Mouse (Mus musculus) thymus, postnatal 14 days (tissue): ENCODE data around the gene Rpl15.
"Not testable (repeated sequence)": the region's sequence is repeated elsewhere in the genome, so short reads cannot be mapped to it uniquely, and the experiment has no call there.

Experiments
- DNase-seq: peaks from one replicate; pipeline ENCODE4 v3.0.0; 2021

Gene Rpl15

GRCm38 (mm10) chr14:18240132-18240531 is 31.1 kb downstream of the Rpl15 start:
- no peak for DNase-seq

- DNase-seq: peak; percentile 98
Measured at GRCm38 (mm10) chr14:18238750-18239731, 32.1 kb downstream of the Rpl15 start, which contains the start of gene Nr1d2. Gene Nr1d2 (minus strand): TSS chr14:18239127.

- DNase-seq: peak; percentile 98
Measured at GRCm38 (mm10) chr14:18238131-18238749, 33.0 kb downstream of the Rpl15 start.

GRCm38 (mm10) chr14:18237381-18237780 is 33.8 kb downstream of the Rpl15 start:
- no peak for DNase-seq

- not testable (repeated sequence) for DNase-seq
Measured at GRCm38 (mm10) chr14:18236496-18237235, 34.5 kb downstream of the Rpl15 start.

- DNase-seq: no peak
Measured at GRCm38 (mm10) chr14:18233981-18234960, 36.9 kb downstream of the Rpl15 start.

GRCm38 (mm10) chr14:18233076-18233475 is 38.1 kb downstream of the Rpl15 start:
- DNase-seq: no peak

- not testable (repeated sequence) for DNase-seq
Measured at GRCm38 (mm10) chr14:18231866-18232265, 39.3 kb downstream of the Rpl15 start.

- not testable (repeated sequence) for DNase-seq
Measured at GRCm38 (mm10) chr14:18229751-18230150, 41.4 kb downstream of the Rpl15 start.

GRCm38 (mm10) chr14:18226181-18226580 is 45.0 kb downstream of the Rpl15 start:
- not testable (repeated sequence) for DNase-seq

- not testable (repeated sequence) for DNase-seq
Measured at GRCm38 (mm10) chr14:18225431-18225830, 45.8 kb downstream of the Rpl15 start.

GRCm38 (mm10) chr14:18221977-18222376 is 49.2 kb downstream of the Rpl15 start:
- DNase-seq: no peak
